Mouse (Mus musculus) E14TG2a.4 (cell line): Measurements from ENCODE around the gene Sh3gl2.

Experiments used
- H3K27me3 ChIP-seq: 2 replicates; pipeline ENCODE4 v1.6.1; 2014; ENCODE audit warnings: low read length, control low read depth; ENCODE audit not compliant: insufficient read depth
- H3K36me3 ChIP-seq: 2 replicates; pipeline ENCODE4 v1.6.1; 2014; ENCODE audit warnings: low read length, control low read depth; ENCODE audit not compliant: insufficient read depth
- H3K4me1 ChIP-seq: replicated peaks from 2 replicates; pipeline ENCODE4 v1.6.1; 2014; ENCODE audit warnings: low read depth, low read length, control low read depth
- H3K4me3 ChIP-seq: replicated peaks from 2 replicates; pipeline ENCODE4 v1.5.1; 2014; ENCODE audit warnings: mild to moderate bottlenecking, low read length
- H3K9me3 ChIP-seq: 2 replicates; pipeline ENCODE4 v1.6.1; 2014; ENCODE audit warnings: low read length, control low read depth
- CTCF ChIP-seq: conservative IDR thresholded peaks from 2 replicates; pipeline ENCODE4 v1.5.1; 2014; ENCODE audit warnings: low read length
- NANOG ChIP-seq: IDR thresholded peaks from 2 replicates; pipeline ENCODE4 v1.6.1; 2014; ENCODE audit warnings: borderline replicate concordance, low read length, mixed read lengths
- POU5F1 ChIP-seq: IDR thresholded peaks from 2 replicates; pipeline ENCODE4 v1.6.1; 2014; ENCODE audit warnings: low read length, borderline replicate concordance

Sh3gl2 gene

DNA sequence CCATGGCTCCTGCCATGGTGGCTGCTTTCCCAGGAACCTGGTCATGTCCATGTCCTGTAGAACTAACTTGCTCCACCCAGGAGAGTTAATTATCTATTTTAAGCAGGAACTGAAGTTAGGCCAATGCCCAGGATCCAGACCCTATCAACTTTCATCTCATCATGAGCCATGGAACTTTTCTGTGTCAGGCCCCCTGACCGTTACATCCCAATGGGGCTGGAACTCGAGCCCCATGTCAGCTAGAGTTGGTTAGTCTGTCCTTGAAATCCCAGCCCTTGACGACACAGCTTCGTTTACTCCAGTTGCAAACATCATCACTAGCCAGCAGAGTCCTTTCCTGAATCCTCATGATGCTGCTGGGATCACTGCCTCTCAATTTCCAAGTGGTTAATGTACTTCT, 221.3 kb downstream of the Sh3gl2 start:
- TF ChIP-seq POU5F1 (no peak), CTCF (no peak), NANOG (no peak)
- H3K4me1 ChIP-seq, result no peaks in the 10 kb centered on the region
- no peaks in the 10 kb centered on the region for H3K27me3 ChIP-seq

DNA sequence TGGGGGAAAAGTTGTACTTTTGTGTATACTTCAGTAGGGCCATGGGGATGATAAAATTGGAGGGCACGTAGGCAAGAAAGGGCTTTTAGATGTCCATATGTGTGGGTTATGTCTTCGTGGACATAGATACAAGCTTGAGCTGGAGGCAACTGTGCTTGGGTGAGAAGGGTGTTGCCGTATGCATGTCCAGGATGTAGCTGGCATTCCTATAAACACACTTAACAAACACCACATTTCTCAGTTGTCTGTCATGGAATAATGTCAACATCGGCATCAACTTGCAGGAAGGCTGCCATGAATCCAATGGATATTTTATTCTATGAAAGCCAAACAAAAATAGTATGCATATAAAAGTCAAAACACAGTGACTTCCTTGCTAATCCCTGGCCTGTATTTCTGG, 227.9 kb downstream of the Sh3gl2 start:
- H3K4me1 ChIP-seq, result no peaks in the 10 kb centered on the region
- TF ChIP-seq POU5F1, result no peak
- TF ChIP-seq CTCF, result no peak
- TF ChIP-seq NANOG, result no peak
- H3K36me3 ChIP-seq, result no peaks in the 10 kb centered on the region
- H3K4me3 ChIP-seq, result no peak overlapping the region
- no peaks in the 10 kb centered on the region for H3K27me3 ChIP-seq
- no peaks in the 10 kb centered on the region for H3K9me3 ChIP-seq

More for the DNA sequence above, 221.3 kb downstream of the Sh3gl2 start:
- H3K9me3 ChIP-seq, result no peaks in the 10 kb centered on the region
- no peak overlapping the region for H3K4me3 ChIP-seq
- H3K36me3 ChIP-seq, result no peaks in the 10 kb centered on the region

DNA sequence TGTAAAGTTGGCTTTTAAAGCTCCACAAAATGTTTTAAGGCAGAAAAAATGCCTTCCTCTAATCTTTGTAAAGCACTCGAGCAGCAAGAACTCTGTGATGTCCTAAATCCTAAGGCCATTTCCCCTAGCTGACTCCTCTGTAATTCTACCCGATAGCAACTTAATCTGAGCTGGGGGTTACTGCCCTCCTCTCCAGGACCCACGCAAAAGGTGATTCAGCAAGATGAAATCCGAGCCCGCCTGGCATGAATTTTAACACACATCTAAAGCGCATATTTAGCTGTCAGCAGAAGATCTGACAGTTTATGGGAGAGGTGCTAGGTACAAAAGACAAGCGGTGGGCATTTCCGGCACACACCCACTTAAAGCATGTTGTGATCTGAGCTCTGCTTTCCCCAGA, 229.8 kb downstream of the Sh3gl2 start:
- Histone ChIP-seq H3K4me3 (no peak overlapping the region), H3K9me3 (no peaks in the 10 kb centered on the region), H3K36me3 (no peaks in the 10 kb centered on the region), H3K4me1 (no peaks in the 10 kb centered on the region), H3K27me3 (no peaks in the 10 kb centered on the region)
- TF ChIP-seq POU5F1, result no peak
- no peak for TF ChIP-seq NANOG
- no peak for TF ChIP-seq CTCF

DNA sequence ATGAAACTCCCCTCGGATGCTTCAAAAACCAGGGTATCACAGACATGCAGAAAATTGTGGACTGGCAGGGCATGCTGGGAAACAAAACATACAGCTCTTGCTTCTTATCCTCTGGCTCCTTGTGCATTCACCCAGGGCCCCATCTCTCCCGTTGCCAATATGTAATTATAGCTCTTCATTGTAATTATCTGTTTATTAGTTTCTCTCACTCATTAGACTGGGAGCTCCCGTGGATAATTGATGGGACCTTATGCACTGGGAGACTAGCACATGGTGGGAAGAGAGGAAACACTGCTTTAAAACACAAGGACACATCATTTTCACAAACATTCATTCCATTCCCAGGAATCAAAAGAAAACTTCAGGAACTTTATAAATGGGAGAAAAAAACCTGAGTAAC, 233.9 kb downstream of the Sh3gl2 start:
- Histone ChIP-seq H3K9me3 (no peaks in the 10 kb centered on the region), H3K36me3 (no peaks in the 10 kb centered on the region), H3K4me1 (no peaks in the 10 kb centered on the region), H3K4me3 (no peak overlapping the region), H3K27me3 (no peaks in the 10 kb centered on the region)
- TF ChIP-seq CTCF (no peak), POU5F1 (no peak), NANOG (no peak)

DNA sequence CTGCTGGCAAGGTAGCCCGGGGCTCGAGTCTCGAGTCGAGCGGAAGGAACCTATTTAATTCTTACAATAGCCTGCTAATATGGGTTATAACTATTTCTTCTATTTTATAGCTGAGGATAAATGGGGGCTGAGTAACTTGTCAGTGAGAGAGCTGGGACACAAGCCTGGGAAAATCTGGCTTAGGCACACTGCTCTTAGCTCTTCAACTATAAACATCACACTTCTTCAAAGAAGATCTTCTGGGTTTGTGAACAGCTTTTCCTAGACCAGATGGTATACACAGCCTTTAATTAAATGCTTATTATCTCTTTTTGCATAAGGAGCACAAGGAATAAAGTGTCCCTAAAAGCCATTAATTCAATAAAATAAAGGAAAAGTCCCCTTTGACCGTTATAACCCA, 278.7 kb downstream of the Sh3gl2 start:
- Histone ChIP-seq H3K36me3 (no peaks in the 10 kb centered on the region), H3K9me3 (no peaks in the 10 kb centered on the region), H3K4me1 (no peaks in the 10 kb centered on the region), H3K27me3 (no peaks in the 10 kb centered on the region), H3K4me3 (no peak overlapping the region)
- TF ChIP-seq NANOG, result no peak

DNA sequence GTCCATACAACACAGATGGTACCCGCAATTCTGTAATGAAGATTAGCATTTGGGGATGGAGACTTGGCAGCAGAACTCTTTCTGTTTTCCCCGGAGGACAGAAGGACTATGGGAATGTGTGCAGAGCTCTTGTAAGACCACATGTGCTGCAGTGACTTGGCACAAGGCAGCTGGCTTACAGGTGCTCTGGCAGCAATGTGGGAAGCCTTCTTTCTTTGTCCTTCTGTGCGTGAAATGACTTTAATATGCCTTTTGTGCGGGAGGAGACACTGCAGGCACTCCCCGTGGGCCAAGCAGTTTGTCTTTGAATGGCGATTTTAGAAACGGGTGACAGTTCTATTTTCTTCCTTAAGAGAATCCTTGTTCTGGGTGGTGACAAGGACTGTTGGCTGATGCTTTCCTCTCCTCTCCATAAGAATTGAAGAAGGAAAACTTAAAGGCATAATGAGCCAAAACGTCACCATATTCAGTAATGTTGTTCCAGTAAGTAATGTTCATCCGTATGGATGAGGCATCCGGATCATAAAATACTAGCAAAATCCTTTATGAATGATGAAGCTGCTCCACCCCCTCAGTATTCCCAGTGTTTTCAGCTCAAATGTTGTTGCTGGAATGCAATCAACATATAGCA, 281.5 kb downstream of the Sh3gl2 start:
- no peak for TF ChIP-seq CTCF
- no peak for TF ChIP-seq POU5F1
- TF ChIP-seq NANOG, result no peak

DNA sequence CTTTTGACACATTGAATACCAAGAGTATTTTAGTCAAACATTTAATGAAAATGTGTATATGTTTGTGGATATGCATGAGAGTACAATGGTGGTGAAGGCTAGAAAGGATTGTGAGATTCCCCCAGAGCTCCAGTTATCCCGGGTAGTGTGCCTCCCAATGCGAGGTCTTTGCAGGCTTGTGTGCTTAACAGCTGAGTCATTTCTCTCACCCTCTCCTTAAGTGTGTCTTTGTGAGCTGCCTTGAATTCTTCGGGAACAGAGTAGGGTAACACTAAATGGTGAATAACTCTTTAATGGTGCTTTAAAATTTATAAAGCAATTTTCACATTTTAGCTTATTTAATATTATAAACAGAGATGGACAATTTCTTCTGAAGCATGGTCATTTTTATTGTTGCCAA, 300.8 kb downstream of the Sh3gl2 start:
- Histone ChIP-seq H3K4me3 (no peak overlapping the region), H3K36me3 (no peaks in the 10 kb centered on the region), H3K27me3 (no peaks in the 10 kb centered on the region), H3K9me3 (no peaks in the 10 kb centered on the region), H3K4me1 (peaks cover 11% of the 10 kb centered on the region)
- TF ChIP-seq NANOG (no peak), CTCF (no peak), POU5F1 (no peak)

More for the DNA sequence above, 281.5 kb downstream of the Sh3gl2 start:
- Histone ChIP-seq H3K4me1 (no peaks in the 10 kb centered on the region), H3K9me3 (no peaks in the 10 kb centered on the region), H3K36me3 (no peaks in the 10 kb centered on the region), H3K27me3 (no peaks in the 10 kb centered on the region), H3K4me3 (no peak overlapping the region)

DNA sequence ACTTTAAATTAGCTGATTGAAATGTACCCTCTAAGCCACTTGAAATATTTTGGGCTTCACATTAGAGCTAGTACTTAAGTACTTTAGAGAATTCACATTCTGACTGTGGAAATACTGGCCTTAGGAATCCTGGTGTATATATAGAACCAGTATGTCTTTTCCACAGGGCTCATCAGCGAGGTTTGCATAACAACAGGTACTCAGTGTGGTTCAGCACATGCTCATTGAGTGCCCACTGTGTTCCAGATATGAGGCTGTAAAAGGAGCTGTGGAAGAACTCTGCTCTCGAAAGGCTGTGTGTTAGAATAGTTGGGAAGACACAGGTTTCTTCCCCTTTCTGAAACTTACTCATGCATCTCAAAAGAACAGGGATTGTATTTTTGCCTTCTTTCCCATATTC, 302.1 kb downstream of the Sh3gl2 start:
- Histone ChIP-seq H3K9me3 (no peaks in the 10 kb centered on the region), H3K4me1 (peaks cover 11% of the 10 kb centered on the region), H3K27me3 (peaks cover 7% of the 10 kb centered on the region), H3K4me3 (no peak overlapping the region), H3K36me3 (no peaks in the 10 kb centered on the region)
- no peak for TF ChIP-seq POU5F1
- TF ChIP-seq CTCF, result no peak
- peak; percentile 72; the same call in 1 of the 2 replicates for TF ChIP-seq NANOG

DNA sequence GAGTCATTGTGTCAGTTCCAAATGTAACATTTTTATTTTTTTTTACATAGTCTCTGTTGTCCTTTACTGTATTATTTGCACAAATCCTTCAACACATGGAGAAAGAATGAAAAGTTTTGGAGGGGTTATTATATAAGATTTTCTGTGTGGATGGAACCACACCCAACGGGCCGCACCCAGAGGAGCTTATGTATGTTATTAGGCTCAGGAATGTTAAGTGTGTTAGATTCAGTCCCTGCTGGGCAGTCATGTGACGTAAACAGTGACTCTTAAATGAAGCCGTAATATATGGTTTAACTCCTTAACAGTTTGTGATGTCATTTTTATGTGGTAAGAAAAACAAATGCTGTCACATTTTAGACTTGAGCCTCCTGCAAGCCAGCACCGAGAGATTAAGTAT, 302.6 kb downstream of the Sh3gl2 start:
- Histone ChIP-seq H3K27me3 (peaks cover 11% of the 10 kb centered on the region), H3K4me3 (no peak overlapping the region), H3K9me3 (no peaks in the 10 kb centered on the region), H3K36me3 (no peaks in the 10 kb centered on the region), H3K4me1 (peaks cover 11% of the 10 kb centered on the region)
- TF ChIP-seq POU5F1 (no peak), CTCF (no peak), NANOG (no peak)
